Mouse (Mus musculus) embryonic facial prominence, embryonic 11.5 days (tissue): ENCODE measurements around the gene Sppl2b. TPM values are rescaled to one million over a fixed set of nuclear protein-coding genes. Genes with fewer than 3 reads are reported as not detected.

Experiments
- ATAC-seq: fragments of 200-750 bp; cut with Nextera tagmentation; replicated peaks from 2 replicates; pipeline ENCODE4 v1.8.0; 2017; ENCODE audit warnings: low read depth; ENCODE audit not compliant: insufficient number of reproducible peaks, low FRiP score, low TSS enrichment
- DNase-seq: peaks from one replicate; pipeline ENCODE4 v3.0.0-alpha.2; 2015; ENCODE audit warnings: low spot score
- H3K27ac ChIP-seq: fragments of 300-500 bp; sonication (generic); replicated peaks from 2 replicates; pipeline ENCODE4 v1.5.1; 2014; ENCODE audit warnings: mild to moderate bottlenecking, low read depth, low read length, control low read depth
- H3K27me3 ChIP-seq: fragments of 300-500 bp; sonication (generic); 2 replicates; pipeline ENCODE4 v1.6.1; 2014; ENCODE audit warnings: mild to moderate bottlenecking, low read length, moderate library complexity, mixed read lengths; ENCODE audit not compliant: control insufficient read depth, insufficient read depth
- H3K36me3 ChIP-seq: fragments of 300-500 bp; sonication (generic); replicated peaks from 2 replicates; pipeline ENCODE4 v1.6.1; 2014; ENCODE audit warnings: low read depth, mild to moderate bottlenecking, low read length, moderate library complexity, mixed read lengths; ENCODE audit not compliant: control insufficient read depth, insufficient read depth
- H3K4me1 ChIP-seq: fragments of 300-500 bp; sonication (generic); 2 replicates; pipeline ENCODE4 v1.6.1; 2014; ENCODE audit warnings: low read length, mixed read lengths; ENCODE audit not compliant: control insufficient read depth, insufficient read depth
- H3K4me2 ChIP-seq: fragments of 300-500 bp; sonication (generic); 2 replicates; pipeline ENCODE4 v1.6.1; 2014; ENCODE audit warnings: low read depth, mild to moderate bottlenecking, control low read depth, low read length, moderate library complexity
- H3K4me3 ChIP-seq: fragments of 300-500 bp; sonication (generic); 2 replicates; pipeline ENCODE4 v1.5.1; 2014; ENCODE audit warnings: low read depth, low read length, control low read depth
- H3K9ac ChIP-seq: fragments of 300-500 bp; sonication (generic); replicated peaks from 2 replicates; pipeline ENCODE4 v1.6.1; 2014; ENCODE audit warnings: mild to moderate bottlenecking, control low read depth, low read length
- H3K9me3 ChIP-seq: fragments of 300-500 bp; sonication (generic); replicated peaks from 2 replicates; pipeline ENCODE4 v1.6.1; 2016; ENCODE audit warnings: mild to moderate bottlenecking, low read length, inconsistent platforms, mixed read lengths; ENCODE audit not compliant: control insufficient read depth
- WGBS: fragments of 180-500 bp; shearing (Covaris S2); extraction: QIAGEN DNeasy Blood & Tissue Kit; methylation state at CpG from one replicate; pipeline ENCODE4 v1.1.7; 2014; 5-methylcytosine and 5-hydroxymethylcytosine counted together
- microRNA counts: library from miRNA; unstranded; fragments of <30 nt; microRNA quantifications from one replicate; lab custom pipeline; 2016
- microRNA-seq: library from miRNA; unstranded; fragments of <30 nt; microRNA quantifications from one replicate; pipeline ENCODE4, GENCODE M21; 2016; ENCODE audit warnings: borderline number of aligned reads
- polyA plus RNA-seq: library from polyadenylated mRNA; unstranded; fragments of >200 nt; fragmentation: Nextera tagmentation; extraction: Ambion mirVana; gene quantifications from 2 replicates; pipeline ENCODE4 v1.2.1, GENCODE M21; 2014

Sppl2b gene
- polyA plus RNA-seq, 1 experiment from 2014 or later: 17.1 TPM

DNA sequence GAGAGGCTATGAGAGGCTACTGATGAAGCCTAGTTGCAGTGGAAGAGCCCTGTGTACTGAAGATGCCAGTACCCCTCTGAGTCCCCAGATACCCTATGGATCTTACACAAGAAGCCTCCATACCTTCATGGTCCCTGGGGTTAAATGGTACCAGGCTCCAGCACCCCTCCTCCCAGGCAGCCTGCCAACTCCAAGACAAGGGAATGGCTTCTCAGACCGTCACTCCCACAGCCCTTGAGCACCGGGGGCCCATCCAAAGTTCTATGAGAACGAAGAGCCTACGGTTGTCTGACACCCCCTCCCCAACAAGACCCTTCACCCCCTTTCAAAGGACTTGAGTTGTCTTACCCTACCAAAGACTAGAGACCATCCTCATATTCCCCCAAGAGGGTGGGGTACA lies 60.7 kb downstream of the Sppl2b start:
- H3K4me3 ChIP-seq: no peak overlapping the region
- H3K4me2 ChIP-seq: no peak overlapping the region
- DNase-seq (no peak), ATAC-seq (no peak)
- WGBS: 90% methylated on average over 4 of the region's 4 CpGs
- H3K27me3 ChIP-seq: no peaks in the 10 kb centered on the region
- H3K9me3 ChIP-seq: no peaks in the 10 kb centered on the region
- no peaks in the 10 kb centered on the region for H3K4me1 ChIP-seq
- no peaks in the 10 kb centered on the region; the same call in 1 of the 2 replicates for H3K36me3 ChIP-seq
- no peak overlapping the region for H3K27ac ChIP-seq
- H3K9ac ChIP-seq: no peak overlapping the region

DNA sequence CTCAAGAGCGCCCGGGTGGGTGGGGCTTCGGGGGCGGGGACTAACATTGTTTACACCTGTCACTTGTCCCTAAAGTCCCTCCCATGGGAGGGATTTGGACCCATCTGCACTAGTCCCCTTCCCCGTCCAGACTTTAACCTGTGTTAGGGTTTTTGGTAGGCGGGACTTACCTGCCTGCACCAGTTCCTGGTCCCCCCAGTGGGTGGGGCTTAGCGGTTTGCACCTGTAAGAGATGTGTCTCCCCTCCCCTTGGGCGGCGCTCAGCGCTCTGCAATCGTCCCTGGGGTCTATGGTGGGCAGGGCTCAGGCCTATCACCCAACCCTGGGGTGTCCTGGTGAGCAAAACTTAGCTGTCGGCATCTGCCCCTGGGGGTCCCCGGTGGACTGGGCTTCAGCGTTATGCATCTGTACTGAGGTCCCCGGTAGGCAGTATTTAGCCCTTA lies 62.3 kb downstream of the Sppl2b start:
- peak; percentile 45; the same call in 1 of the 2 replicates for ATAC-seq
- Histone ChIP-seq H3K27me3 (no peaks in the 10 kb centered on the region), H3K36me3 (no peaks in the 10 kb centered on the region; the same call in 1 of the 2 replicates), H3K4me2 (peak overlapping the region; percentile 93), H3K27ac (peak overlapping the region; percentile 52), H3K4me1 (no peaks in the 10 kb centered on the region), H3K9me3 (no peaks in the 10 kb centered on the region), H3K4me3 (peak overlapping the region; percentile 94), H3K9ac (peak overlapping the region; percentile 94)
- peak; percentile 33 for DNase-seq
- WGBS: under 1% methylated on average over 15 of the region's 15 CpGs

DNA sequence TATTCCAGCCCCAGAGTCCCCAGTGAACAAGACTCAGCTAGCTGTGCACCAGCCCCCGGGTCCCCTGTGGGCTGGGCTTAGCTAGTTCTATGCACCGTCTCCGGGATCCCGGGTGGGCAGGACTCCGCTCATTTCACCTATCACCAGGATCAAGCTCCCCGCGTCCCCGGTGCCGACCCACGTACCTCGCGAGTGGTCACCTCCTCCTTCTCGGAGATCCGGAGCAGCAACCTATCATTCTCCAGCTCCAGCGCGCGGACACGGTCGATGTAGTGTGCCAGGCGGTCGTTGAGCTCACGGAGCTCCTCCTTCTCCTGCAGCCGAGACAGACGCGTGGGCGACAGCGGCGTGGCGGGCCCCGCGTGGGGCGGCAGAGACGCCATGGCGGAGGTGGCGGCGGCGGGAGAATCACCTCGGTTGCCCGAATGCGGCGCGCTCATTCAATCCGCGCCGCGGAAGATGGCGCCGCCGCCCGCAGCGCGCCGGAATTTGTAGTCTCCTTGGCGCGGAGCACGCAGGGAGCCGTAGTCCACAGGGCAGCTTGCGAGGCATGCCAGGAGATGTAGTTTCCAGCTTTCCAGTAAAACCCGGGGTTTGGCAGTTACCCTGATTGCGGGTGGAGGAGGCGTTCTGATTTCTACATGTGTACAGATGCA lies 62.8 kb downstream of the Sppl2b start, which contains the start of gene Lmnb2:
Lmnb2 (minus strand) TSS at position 467 of the 656 bp plus-strand sequence.
- H3K36me3 ChIP-seq: no peaks in the 10 kb centered on the region; the same call in 1 of the 2 replicates
- peak within 1 kb of the TSS; percentile 93 for H3K4me2 ChIP-seq
- H3K27me3 ChIP-seq: no peaks in the 10 kb centered on the region
- H3K4me3 ChIP-seq: peak within 1 kb of the TSS; percentile 94
- no peaks in the 10 kb centered on the region for H3K4me1 ChIP-seq
- no peaks in the 10 kb centered on the region for H3K9me3 ChIP-seq
- H3K9ac ChIP-seq: peak within 1 kb of the TSS; percentile 94
- WGBS: under 1% methylated on average over 60 of the region's 61 CpGs
- ATAC-seq (peak; percentile 37; the same call in 1 of the 2 replicates), DNase-seq (peak; percentile 87)
- H3K27ac ChIP-seq: peak within 1 kb of the TSS; percentile 52

MicroRNA genes within 50 kb of the gene (microRNA counts, 519-probe panel; counts per million panel counts)
- not detected for microRNA mmu-miR-1982 (lab: Ali Mortazavi, UCI)

Small RNA genes lying within 50 kb of the gene (microRNA-seq; reads per million reads assigned to microRNA genes)
- gene Mir1982: 10.8 reads per million, percentile 12 among the genes with 10 or more reads in this experiment

Other genes with a start within 250 kb of the Sppl2b start
- gene Gm49322, start 249.3 kb upstream of the Sppl2b start, polyA plus RNA-seq: 1.4 and 1.5 TPM in 2 replicates
- gene Csnk1g2, start 232.4 kb upstream of the Sppl2b start, polyA plus RNA-seq: 93.4 and 97.9 TPM in 2 replicates
- 53.5 and 56.3 TPM in 2 replicates for gene Btbd2, start 198.2 kb upstream of the Sppl2b start, polyA plus RNA-seq
- gene Mknk2, start 177.2 kb upstream of the Sppl2b start, polyA plus RNA-seq: 63.7 and 67.0 TPM in 2 replicates
- gene Mob3a, start 153.3 kb upstream of the Sppl2b start, polyA plus RNA-seq: 42.3 and 45.0 TPM in 2 replicates
- 4.8 and 7.6 TPM in 2 replicates for gene Izumo4, start 153.1 kb upstream of the Sppl2b start, polyA plus RNA-seq
- gene Ap3d1, start 113.0 kb upstream of the Sppl2b start, polyA plus RNA-seq: 57.6 and 61.0 TPM in 2 replicates
- 13.8 and 16.6 TPM in 2 replicates for gene Dot1l, start 100.1 kb upstream of the Sppl2b start, polyA plus RNA-seq
- gene Sf3a2, start 57.1 kb upstream of the Sppl2b start, polyA plus RNA-seq: 92.6 and 93.9 TPM in 2 replicates
- 119 and 137 TPM in 2 replicates for gene Plekhj1, start 56.6 kb upstream of the Sppl2b start, polyA plus RNA-seq
- not detected in 2 replicates for gene Amh, start 50.0 kb upstream of the Sppl2b start, polyA plus RNA-seq
- gene Jsrp1, start 41.8 kb upstream of the Sppl2b start, polyA plus RNA-seq: 0.60 and 1.2 TPM in 2 replicates
- 1,818 and 1,942 TPM in 2 replicates for gene Oaz1, start 28.6 kb upstream of the Sppl2b start, polyA plus RNA-seq
- 0.49 and 0.67 TPM in 2 replicates for gene Lingo3, start 11.2 kb upstream of the Sppl2b start, polyA plus RNA-seq
- gene Lsm7, start 66 bp upstream of the Sppl2b start, polyA plus RNA-seq: 282 and 329 TPM in 2 replicates
- 0.06 TPM in 2 replicates for gene Tmprss9, start 16.6 kb downstream of the Sppl2b start, polyA plus RNA-seq
- gene Timm13, start 45.7 kb downstream of the Sppl2b start, polyA plus RNA-seq: 266 and 347 TPM in 2 replicates
- gene Lmnb2, start 63.0 kb downstream of the Sppl2b start, polyA plus RNA-seq: 18.4 and 19.4 TPM in 2 replicates
- gene Gadd45b, start 74.8 kb downstream of the Sppl2b start, polyA plus RNA-seq: 9.9 and 11.6 TPM in 2 replicates
- 4.8 and 5.4 TPM in 2 replicates for gene Gng7, start 159.7 kb downstream of the Sppl2b start, polyA plus RNA-seq
- gene Diras1, start 170.4 kb downstream of the Sppl2b start, polyA plus RNA-seq: 1.3 and 1.4 TPM in 2 replicates
- 6.7 and 7.2 TPM in 2 replicates for gene Slc39a3, start 182.2 kb downstream of the Sppl2b start, polyA plus RNA-seq
- gene Sgta, start 204.9 kb downstream of the Sppl2b start, polyA plus RNA-seq: 193 and 218 TPM in 2 replicates
- gene Thop1, start 214.8 kb downstream of the Sppl2b start, polyA plus RNA-seq: 56.0 and 56.3 TPM in 2 replicates
- gene Creb3l3, start 243.6 kb downstream of the Sppl2b start, polyA plus RNA-seq: 0.08 TPM in 2 replicates